Mouse (Mus musculus): ENCODE measurements at regions not wholly inside any gene's neighbourhood (a gene's known extent, or its start where the extent isn't known, plus 50 kb on each side); places are given as distances from the start of the nearest gene placed in this dataset.
"Not testable (repeated sequence)": the region's sequence is repeated elsewhere in the genome, so short reads cannot be mapped to it uniquely, and the experiment has no call there.

DNA sequence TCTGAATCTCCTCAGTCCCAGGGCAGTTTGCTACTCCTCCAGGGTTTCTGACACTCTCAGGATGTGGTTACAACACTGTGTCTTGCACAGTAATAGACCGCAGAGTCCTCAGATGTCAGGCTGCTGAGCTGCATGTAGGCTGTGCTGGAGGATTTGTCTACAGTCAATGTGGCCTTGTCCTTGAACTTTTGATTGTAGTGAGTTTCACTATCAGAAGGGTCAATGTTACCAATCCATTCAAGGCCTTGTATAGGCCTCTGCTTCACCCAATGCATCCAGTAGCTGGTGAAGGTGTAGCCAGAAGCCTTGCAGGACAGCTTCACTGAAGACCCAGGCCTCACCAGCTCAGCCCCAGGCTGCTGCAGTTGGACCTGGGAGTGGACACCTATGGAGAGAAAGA is 902.1 kb upstream of the Zfp386 start:
- TF ChIP-seq POLR2A (IDR thresholded peaks at IDR 0.05; ENCODE audit: extremely low read depth, insufficient read depth, low read length); CTCF (IDR thresholded peaks at IDR 0.05; ENCODE audit: low read depth, low read length): not testable (repeated sequence)
